Mouse (Mus musculus): ENCODE data around the gene Syne2.

DNA sequence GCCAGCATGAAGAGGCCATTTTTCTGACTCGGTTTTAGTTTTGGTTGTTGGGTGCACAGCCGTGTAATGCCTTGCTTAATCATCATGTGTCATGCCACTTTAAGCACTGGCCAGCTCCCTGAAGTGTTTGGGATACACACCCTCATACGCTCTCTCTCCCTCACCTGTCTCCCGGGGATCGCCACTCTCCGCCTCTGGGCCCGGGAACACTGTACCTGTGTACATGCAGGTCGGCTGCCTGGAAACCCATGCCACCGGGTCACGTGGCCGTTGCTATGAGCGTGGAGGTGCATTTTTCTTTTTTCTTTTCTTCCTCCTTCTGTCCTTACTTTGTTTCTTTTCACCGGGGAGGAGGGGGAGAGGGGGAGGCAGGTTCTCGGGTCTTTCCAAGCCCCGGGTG is 197.1 kb downstream of the Syne2 start:
- TF ChIP-seq POLR2A (IDR thresholded peaks at IDR 0.05; ENCODE audit: borderline replicate concordance, low read depth, low read length): no peak
- no peak for TF ChIP-seq CTCF (IDR thresholded peaks at IDR 0.05; ENCODE audit: low read depth, low read length)
